Mouse (Mus musculus): Measurements from ENCODE around the gene Lsg1. TPM values are rescaled to one million over a fixed set of nuclear protein-coding genes. Genes with fewer than 3 reads are reported as not detected.

Lsg1 gene
- polyA plus RNA-seq, 1 experiment = 11.5 TPM

- 90% methylated on average over 5 of the region's 5 CpGs for WGBS
- peaks cover 11% of the 10 kb centered on the region for H3K4me1 ChIP-seq (ENCODE audit: control insufficient read depth, insufficient read depth, low read length)
- no peak overlapping the region for H3K4me3 ChIP-seq (replicated peaks; ENCODE audit: extremely low read depth, low read depth, low read length)
- no peak for TF ChIP-seq POLR2A (IDR thresholded peaks at IDR 0.05; ENCODE audit: borderline replicate concordance, extremely low read depth, low read depth, low read length)
- TF ChIP-seq CTCF (IDR thresholded peaks at IDR 0.05; ENCODE audit: insufficient read depth, low read length) = no peak
- DNase-seq = no peak
These were observed 39.1 kb downstream of the Lsg1 start for GRCm38 (mm10) chr16:30548291-30548690.

- TF ChIP-seq POLR2A (IDR thresholded peaks at IDR 0.05; ENCODE audit: borderline replicate concordance, extremely low read depth, low read depth, low read length) (no peak), CTCF (IDR thresholded peaks at IDR 0.05; ENCODE audit: insufficient read depth, low read length) (no peak)
- DNase-seq = no peak
- no peak overlapping the region for H3K4me3 ChIP-seq (replicated peaks; ENCODE audit: extremely low read depth, low read depth, low read length)
- no peaks in the 10 kb centered on the region for H3K4me1 ChIP-seq (ENCODE audit: control insufficient read depth, insufficient read depth, low read length)
- WGBS = 83% methylated on average over 4 of the region's 4 CpGs
These were observed 42.7 kb downstream of the Lsg1 start for GRCm38 (mm10) chr16:30544693-30545092.

DNA sequence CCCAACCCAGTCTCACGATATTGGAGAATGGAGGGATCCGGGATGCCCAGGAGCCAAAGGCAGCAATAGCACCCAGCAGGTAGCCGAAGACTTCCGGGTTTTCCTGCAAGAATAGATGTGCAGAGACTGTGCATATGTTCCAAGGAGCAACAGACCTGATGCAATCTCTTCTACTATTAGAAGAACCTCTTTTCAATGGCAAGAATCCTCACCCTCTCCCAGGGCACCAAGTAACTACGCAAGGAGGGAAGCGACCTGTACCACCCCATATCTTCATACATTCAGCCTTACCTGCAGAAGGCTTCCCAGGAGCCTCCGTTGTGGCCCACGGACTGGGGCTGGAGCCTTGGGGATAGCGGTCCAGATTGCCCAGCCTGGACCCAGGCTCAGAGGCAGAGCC is 44.0 kb downstream of the Lsg1 start:
- TF ChIP-seq CTCF (IDR thresholded peaks at IDR 0.05; ENCODE audit: insufficient read depth, low read length) (no peak), POLR2A (IDR thresholded peaks at IDR 0.05; ENCODE audit: borderline replicate concordance, extremely low read depth, low read depth, low read length) (no peak)
- Histone ChIP-seq H3K4me1 (ENCODE audit: control insufficient read depth, insufficient read depth, low read length) (no peaks in the 10 kb centered on the region), H3K4me3 (replicated peaks; ENCODE audit: extremely low read depth, low read depth, low read length) (no peak overlapping the region)
- DNase-seq = no peak
- WGBS = 86% methylated on average over 9 of the region's 9 CpGs

GRCm38 (mm10) chr16:30542826-30543225 is 44.6 kb downstream of the Lsg1 start:
- WGBS = 55% methylated on average over 6 of the region's 6 CpGs

GRCm38 (mm10) chr16:30540107-30541001 is 47.0 kb downstream of the Lsg1 start:
- H3K4me1 ChIP-seq (ENCODE audit: control insufficient read depth, insufficient read depth, low read length) = no peaks in the 10 kb centered on the region; the same call in 1 of the 2 replicates
- 83% methylated on average over 20 of the region's 20 CpGs for WGBS
- TF ChIP-seq CTCF (IDR thresholded peaks at IDR 0.05; ENCODE audit: insufficient read depth, low read length) = no peak
- no peak for TF ChIP-seq POLR2A (IDR thresholded peaks at IDR 0.05; ENCODE audit: borderline replicate concordance, extremely low read depth, low read depth, low read length)
- H3K4me3 ChIP-seq (replicated peaks; ENCODE audit: extremely low read depth, low read depth, low read length) = peak overlapping the region; percentile 1
- no peak for DNase-seq

More at GRCm38 (mm10) chr16:30542826-30543225, 44.6 kb downstream of the Lsg1 start:
- no peaks in the 10 kb centered on the region for H3K4me1 ChIP-seq (ENCODE audit: control insufficient read depth, insufficient read depth, low read length)
- TF ChIP-seq POLR2A (IDR thresholded peaks at IDR 0.05; ENCODE audit: borderline replicate concordance, extremely low read depth, low read depth, low read length) (no peak), CTCF (IDR thresholded peaks at IDR 0.05; ENCODE audit: insufficient read depth, low read length) (no peak)
- H3K4me3 ChIP-seq (replicated peaks; ENCODE audit: extremely low read depth, low read depth, low read length) = no peak overlapping the region
- no peak for DNase-seq

DNA sequence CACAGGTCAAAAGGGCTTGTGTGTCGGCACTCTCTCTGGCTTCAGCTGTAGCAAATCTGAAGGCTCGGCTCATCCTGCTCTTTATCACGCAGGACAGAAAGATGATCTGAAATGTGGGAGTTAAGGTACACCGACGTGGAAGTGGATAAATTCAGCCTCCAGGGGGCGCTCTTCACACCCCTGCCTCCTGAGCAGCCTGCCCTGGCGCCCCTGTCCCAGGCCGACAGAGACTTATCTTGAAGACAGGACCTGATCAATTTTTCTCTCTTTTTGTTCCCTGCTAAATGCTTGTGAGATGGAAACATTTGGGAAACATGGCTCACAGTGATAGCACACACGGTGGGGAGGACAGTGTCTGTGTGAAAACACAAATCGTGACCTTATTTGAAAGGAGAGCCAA is 48.0 kb downstream of the Lsg1 start:
- no peaks in the 10 kb centered on the region; the same call in 1 of the 2 replicates for H3K4me1 ChIP-seq (ENCODE audit: control insufficient read depth, insufficient read depth, low read length)
- TF ChIP-seq POLR2A (IDR thresholded peaks at IDR 0.05; ENCODE audit: borderline replicate concordance, extremely low read depth, low read depth, low read length) (no peak), CTCF (IDR thresholded peaks at IDR 0.05; ENCODE audit: insufficient read depth, low read length) (peak; percentile 69)
- peak; percentile 63 for DNase-seq
- no peak overlapping the region for H3K4me3 ChIP-seq (replicated peaks; ENCODE audit: extremely low read depth, low read depth, low read length)
- 27% methylated on average over 10 of the region's 10 CpGs for WGBS

DNA sequence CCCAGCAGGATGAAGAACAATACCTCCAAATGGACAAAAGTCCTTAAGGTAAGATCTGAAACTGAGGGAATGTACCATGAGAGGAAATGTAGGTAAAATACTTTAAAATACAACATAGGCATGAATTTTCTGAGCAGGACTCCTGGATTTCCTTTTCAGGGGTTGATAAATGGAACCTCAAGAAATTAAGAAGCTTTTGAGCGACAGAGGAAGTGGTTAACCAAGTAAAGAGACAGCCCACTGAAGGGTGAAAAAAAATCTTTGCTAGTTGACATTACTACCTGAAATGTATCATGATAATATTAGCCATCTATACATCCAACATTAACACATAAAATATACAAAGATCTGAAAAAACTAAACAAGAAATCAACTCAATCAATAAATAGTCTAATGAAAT is 52.3 kb downstream of the Lsg1 start:
- 84% methylated on average over 1 of the region's 1 CpGs for WGBS
- TF ChIP-seq CTCF (IDR thresholded peaks at IDR 0.05; ENCODE audit: insufficient read depth, low read length) (no peak), POLR2A (IDR thresholded peaks at IDR 0.05; ENCODE audit: borderline replicate concordance, extremely low read depth, low read depth, low read length) (no peak)
- H3K4me3 ChIP-seq (replicated peaks; ENCODE audit: extremely low read depth, low read depth, low read length) = no peak overlapping the region
- DNase-seq = no peak
- no peaks in the 10 kb centered on the region; the same call in 1 of the 2 replicates for H3K4me1 ChIP-seq (ENCODE audit: control insufficient read depth, insufficient read depth, low read length)

DNA sequence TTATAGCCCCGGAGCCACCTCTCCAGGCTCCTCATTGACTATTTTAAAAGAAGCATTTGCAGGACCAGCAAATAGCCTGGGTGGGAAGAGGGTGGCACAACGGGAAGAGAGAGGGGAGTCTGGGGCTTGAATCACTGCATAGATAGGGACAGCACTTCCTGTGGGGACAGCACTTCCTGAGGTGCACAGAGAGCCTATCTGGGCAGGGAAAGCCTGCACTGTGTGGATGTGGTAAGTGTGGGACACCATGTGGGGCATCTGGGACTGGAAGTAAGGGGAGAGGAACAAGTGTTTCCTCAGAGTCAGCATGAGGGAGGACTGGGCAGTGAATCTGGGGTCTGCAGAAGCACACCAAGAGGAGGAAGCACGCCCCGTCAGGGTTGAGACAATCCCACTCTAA is 53.8 kb downstream of the Lsg1 start:
- DNase-seq = no peak
- no peak overlapping the region for H3K4me3 ChIP-seq (replicated peaks; ENCODE audit: extremely low read depth, low read depth, low read length)
- WGBS = 49% methylated on average over 4 of the region's 4 CpGs
- no peak for TF ChIP-seq CTCF (IDR thresholded peaks at IDR 0.05; ENCODE audit: insufficient read depth, low read length)
- no peak for TF ChIP-seq POLR2A (IDR thresholded peaks at IDR 0.05; ENCODE audit: borderline replicate concordance, extremely low read depth, low read depth, low read length)
- no peaks in the 10 kb centered on the region; the same call in 1 of the 2 replicates for H3K4me1 ChIP-seq (ENCODE audit: control insufficient read depth, insufficient read depth, low read length)

DNA sequence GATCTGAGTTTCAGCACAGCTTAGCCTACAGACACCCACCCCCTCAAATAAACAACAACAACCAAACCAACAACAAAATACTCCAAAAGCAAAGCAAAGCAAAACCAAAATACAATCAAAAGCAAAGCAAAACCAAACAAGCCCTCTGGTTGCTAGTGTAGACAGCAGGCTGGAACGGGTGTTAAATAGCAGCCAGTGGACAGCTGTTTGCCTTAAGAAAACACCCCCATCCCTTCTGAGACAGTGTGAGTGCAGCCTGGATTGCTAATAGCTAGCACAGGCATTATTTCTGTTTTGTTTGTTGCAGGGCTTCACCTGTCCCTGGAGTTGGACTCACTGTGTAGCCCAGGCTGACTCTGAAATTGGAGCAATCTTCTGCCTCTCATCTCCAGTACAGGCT is 54.5 kb downstream of the Lsg1 start:
- DNase-seq = no peak
- Histone ChIP-seq H3K4me3 (replicated peaks; ENCODE audit: extremely low read depth, low read depth, low read length) (no peak overlapping the region), H3K4me1 (ENCODE audit: control insufficient read depth, insufficient read depth, low read length) (no peaks in the 10 kb centered on the region; the same call in 1 of the 2 replicates)
- no peak for TF ChIP-seq CTCF (IDR thresholded peaks at IDR 0.05; ENCODE audit: insufficient read depth, low read length)
- no peak for TF ChIP-seq POLR2A (IDR thresholded peaks at IDR 0.05; ENCODE audit: borderline replicate concordance, extremely low read depth, low read depth, low read length)
- 48% methylated on average over 1 of the region's 1 CpGs for WGBS

Measured in lung, adult 2 months (tissue).